ENCODE assay signal across 42 mouse cellular contexts in genomic region chr2:164371371-164371770, GRCm38 (mm10). TPM values are rescaled to one million over a fixed set of nuclear protein-coding genes. Genes with fewer than 3 reads are reported as not detected.
"Had no signal": no experiment of that assay in that cellular context is flagged by ENCODE, and none has a peak within 500 bp of the region (broad histone marks: within the 10 kb centered on the region; RNA-seq: fewer than 3 reads in every experiment).

No protein-coding gene starts in this region.

- H3K27ac ChIP-seq: heart, adult 2 months; heart, embryonic 13.5 days; heart, embryonic 15.5 days; hindbrain, embryonic 10.5 days; hindbrain, embryonic 12.5 days; hindbrain, embryonic 14.5 days; intestine, embryonic 15.5 days; limb, embryonic 13.5 days; limb, embryonic 15.5 days; liver, embryonic 12.5 days; liver, embryonic 14.5 days had no signal

- DNase-seq: gastrocnemius, postnatal 14 days; heart, adult 2 months; heart, postnatal 14 days; heart, postnatal 4 days; kidney, adult 18-20 months; kidney, adult 8-10 months; kidney, postnatal 10 days; kidney, postnatal 25 days; layer of hippocampus, adult 9-11 months; layer of hippocampus, postnatal 36 days; left cerebral cortex, postnatal 4 days had no signal

- H3K9ac ChIP-seq: heart, embryonic 13.5 days; heart, embryonic 15.5 days; hindbrain, embryonic 12.5 days; hindbrain, embryonic 14.5 days; intestine, embryonic 15.5 days; limb, embryonic 13.5 days; limb, embryonic 15.5 days; liver, embryonic 12.5 days; liver, embryonic 14.5 days had no signal

- H3K27me3 ChIP-seq: heart, embryonic 13.5 days; heart, embryonic 15.5 days; hindbrain, embryonic 12.5 days; intestine, embryonic 15.5 days; limb, embryonic 13.5 days; limb, embryonic 15.5 days had no signal

- ATAC-seq: hindbrain, embryonic 16.5 days; inflammation-experienced regulatory T-cells, adult 6 months; intestine, embryonic 15.5 days; intestine, postnatal 0 days; liver, embryonic 12.5 days had no signal

- H3K4me3 ChIP-seq: heart, adult 2 months; heart, embryonic 13.5 days; heart, embryonic 15.5 days; hindbrain, embryonic 10.5 days; hindbrain, embryonic 12.5 days; intestine, embryonic 15.5 days; limb, embryonic 13.5 days; limb, embryonic 15.5 days; liver, embryonic 12.5 days had no signal

- H3K4me1 ChIP-seq: heart, embryonic 13.5 days; hindbrain, embryonic 10.5 days; hindbrain, embryonic 12.5 days; intestine, embryonic 15.5 days; liver, embryonic 12.5 days had no signal

- H3K4me2 ChIP-seq: heart, embryonic 11.5 days; heart, embryonic 13.5 days; heart, embryonic 15.5 days; hindbrain, embryonic 12.5 days; hindbrain, embryonic 14.5 days; intestine, embryonic 15.5 days; limb, embryonic 13.5 days; limb, embryonic 15.5 days; liver, embryonic 12.5 days had no signal

- H3K9me3 ChIP-seq: heart, embryonic 13.5 days; heart, embryonic 15.5 days; hindbrain, embryonic 10.5 days; hindbrain, embryonic 12.5 days; intestine, embryonic 15.5 days; limb, embryonic 13.5 days; limb, embryonic 15.5 days; liver, embryonic 12.5 days had no signal

- H3K36me3 ChIP-seq: heart, embryonic 13.5 days; heart, embryonic 15.5 days; hindbrain, embryonic 10.5 days; hindbrain, embryonic 12.5 days; intestine, embryonic 15.5 days; limb, embryonic 13.5 days; limb, embryonic 15.5 days; liver, embryonic 12.5 days had no signal

RNA-seq across cellular contexts. Expression of gene Slpi, which starts 17.5 kb away (rescaled TPM):
- total RNA-seq: left cerebral cortex, postnatal 25 days had no signal
- polyA plus RNA-seq: hindbrain, embryonic 10.5 days; kidney, embryonic 14.5 days had no signal

RNA-seq across cellular contexts. Expression of gene Rbpjl, which starts 31.6 kb away (rescaled TPM):
- total RNA-seq: gastrocnemius, adult 18-20 months; gastrocnemius, adult 8-10 months; granulocyte monocyte progenitor cell, adult 5-6 weeks; heart, adult 2 months; heart, postnatal 14 days; heart, postnatal 4 days had no signal
- polyA plus RNA-seq: hindbrain, embryonic 10.5 days; inflammation-experienced regulatory T-cells, adult 6 months; kidney, embryonic 14.5 days; large intestine, adult 2 months; liver, adult 2 months; liver, embryonic 12.5 days had no signal

RNA-seq across cellular contexts. Expression of gene Matn4, which starts 33.6 kb away (rescaled TPM):
- total RNA-seq: granulocyte monocyte progenitor cell, adult 5-6 weeks had no signal

RNA-seq across cellular contexts. Expression of gene Svs5, which starts 38.8 kb away (rescaled TPM):
- total RNA-seq: gastrocnemius, adult 18-20 months; gastrocnemius, adult 8-10 months; gastrocnemius, postnatal 14 days; gastrocnemius, postnatal 4 days; granulocyte monocyte progenitor cell, adult 5-6 weeks; heart, adult 2 months; heart, postnatal 14 days; heart, postnatal 4 days; layer of hippocampus, adult 18-20 months; layer of hippocampus, adult 8-10 months; layer of hippocampus, postnatal 14 days; layer of hippocampus, postnatal 36 days; left cerebral cortex, adult 18-20 months; left cerebral cortex, adult 8-10 months; left cerebral cortex, postnatal 10 days; left cerebral cortex, postnatal 25 days; left cerebral cortex, postnatal 4 days; liver, adult 2 months had no signal
- polyA plus RNA-seq: heart, adult 2 months; heart, embryonic 11.5 days; heart, embryonic 13.5 days; heart, embryonic 15.5 days; heart, postnatal 0 days; hindbrain, embryonic 10.5 days; hindbrain, embryonic 12.5 days; hindbrain, embryonic 14.5 days; hindbrain, embryonic 16.5 days; inflammation-experienced regulatory T-cells, adult 6 months; intestine, embryonic 15.5 days; intestine, postnatal 0 days; kidney, embryonic 14.5 days; kidney, embryonic 16.5 days; large intestine, adult 2 months; limb, embryonic 11.5 days; limb, embryonic 13.5 days; limb, embryonic 15.5 days; liver, adult 2 months; liver, embryonic 12.5 days; liver, embryonic 14.5 days had no signal

RNA-seq across cellular contexts. Expression of gene Svs6, which starts 54.8 kb away (rescaled TPM):
- total RNA-seq: gastrocnemius, adult 18-20 months; gastrocnemius, adult 8-10 months; gastrocnemius, postnatal 14 days; gastrocnemius, postnatal 4 days; granulocyte monocyte progenitor cell, adult 5-6 weeks; heart, adult 2 months; heart, postnatal 14 days; heart, postnatal 4 days; layer of hippocampus, adult 18-20 months; layer of hippocampus, adult 8-10 months; layer of hippocampus, postnatal 14 days; layer of hippocampus, postnatal 36 days; left cerebral cortex, adult 18-20 months; left cerebral cortex, adult 8-10 months; left cerebral cortex, postnatal 10 days; left cerebral cortex, postnatal 25 days; left cerebral cortex, postnatal 4 days; liver, adult 2 months had no signal
- polyA plus RNA-seq: heart, adult 2 months; heart, embryonic 11.5 days; heart, embryonic 13.5 days; heart, embryonic 15.5 days; heart, postnatal 0 days; hindbrain, embryonic 10.5 days; hindbrain, embryonic 12.5 days; hindbrain, embryonic 14.5 days; hindbrain, embryonic 16.5 days; inflammation-experienced regulatory T-cells, adult 6 months; intestine, embryonic 15.5 days; intestine, postnatal 0 days; kidney, embryonic 14.5 days; kidney, embryonic 16.5 days; large intestine, adult 2 months; limb, embryonic 11.5 days; limb, embryonic 13.5 days; limb, embryonic 15.5 days; liver, adult 2 months; liver, embryonic 12.5 days; liver, embryonic 14.5 days had no signal
